Mouse (Mus musculus) liver, embryonic 12.5 days (tissue): ENCODE measurements around the gene Hltf. TPM values are rescaled to one million over a fixed set of nuclear protein-coding genes. Genes with fewer than 3 reads are reported as not detected.
A peak's percentile ranks its signal among the peaks of the same experiment; 100 is the strongest.

Experiments used
- ATAC-seq: fragments of 200-750 bp; cut with Nextera tagmentation; 2 replicates; pipeline ENCODE4 v1.8.0; 2017; ENCODE audit warnings: moderate number of reproducible peaks, mild to moderate bottlenecking, moderate library complexity
- H3K27ac ChIP-seq: fragments of 300-500 bp; sonication (generic); 2 replicates; pipeline ENCODE4 v1.5.1; 2016; ENCODE audit warnings: mild to moderate bottlenecking
- H3K27me3 ChIP-seq: fragments of 300-500 bp; sonication (generic); replicated peaks from 2 replicates; pipeline ENCODE4 v1.6.1; 2016; ENCODE audit warnings: mild to moderate bottlenecking, moderate library complexity
- H3K36me3 ChIP-seq: fragments of 300-500 bp; sonication (generic); 2 replicates; pipeline ENCODE4 v1.6.1; 2016; ENCODE audit warnings: mild to moderate bottlenecking, moderate library complexity
- H3K4me1 ChIP-seq: fragments of 300-500 bp; sonication (generic); 2 replicates; pipeline ENCODE4 v1.6.1; 2016
- H3K4me2 ChIP-seq: fragments of 300-500 bp; sonication (generic); 2 replicates; pipeline ENCODE4 v1.6.1; 2016; ENCODE audit warnings: mild to moderate bottlenecking, moderate library complexity
- H3K4me3 ChIP-seq: fragments of 300-500 bp; sonication (generic); 2 replicates; pipeline ENCODE4 v1.5.1; 2016; ENCODE audit warnings: mild to moderate bottlenecking, moderate library complexity
- H3K9ac ChIP-seq: fragments of 300-500 bp; sonication (generic); 2 replicates; pipeline ENCODE4 v1.6.1; 2016; ENCODE audit warnings: mild to moderate bottlenecking, moderate library complexity
- H3K9me3 ChIP-seq: fragments of 300-500 bp; sonication (generic); replicated peaks from 2 replicates; pipeline ENCODE4 v1.6.1; 2016; ENCODE audit warnings: mild to moderate bottlenecking, moderate library complexity
- WGBS: fragments of 180-500 bp; shearing (Covaris S2); methylation state at CpG from one replicate; pipeline ENCODE4 v1.1.7; 2016; ENCODE audit not compliant: insufficient replicate concordance; 5-methylcytosine and 5-hydroxymethylcytosine counted together
- polyA plus RNA-seq: library from polyadenylated mRNA; unstranded; fragments of >200 nt; fragmentation: Nextera tagmentation; extraction: Ambion mirVana; gene quantifications from 2 replicates; pipeline ENCODE4 v1.2.1, GENCODE M21; 2016

Hltf gene
- polyA plus RNA-seq, 1 experiment from 2014 or later = 13.3 TPM

GRCm38 (mm10) chr3:20134545-20134944 lies 76.9 kb downstream of the Hltf start:
- Histone ChIP-seq H3K9ac (no peak overlapping the region), H3K4me3 (no peak overlapping the region), H3K4me2 (no peak overlapping the region), H3K27ac (no peak overlapping the region), H3K36me3 (peaks cover 46% of the 10 kb centered on the region), H3K27me3 (no peaks in the 10 kb centered on the region), H3K9me3 (no peaks in the 10 kb centered on the region), H3K4me1 (no peaks in the 10 kb centered on the region)
- no peak for ATAC-seq
- 59% methylated on average over 3 of the region's 3 CpGs for WGBS

- no peak overlapping the region for H3K4me2 ChIP-seq
- ATAC-seq = no peak
- no peaks in the 10 kb centered on the region for H3K4me1 ChIP-seq
- H3K4me3 ChIP-seq = no peak overlapping the region
- no peak overlapping the region for H3K27ac ChIP-seq
- peaks cover 34% of the 10 kb centered on the region for H3K36me3 ChIP-seq
- no peaks in the 10 kb centered on the region for H3K9me3 ChIP-seq
- no peak overlapping the region for H3K9ac ChIP-seq
- no peaks in the 10 kb centered on the region for H3K27me3 ChIP-seq
- whole genome bisulfite sequencing = 71% methylated on average over 9 of the region's 9 CpGs
These were observed 79.4 kb downstream of the Hltf start for GRCm38 (mm10) chr3:20136868-20137581.

- no peak overlapping the region for H3K4me2 ChIP-seq
- H3K36me3 ChIP-seq = peaks cover 23% of the 10 kb centered on the region
- no peak for ATAC-seq
- H3K4me1 ChIP-seq = peaks cover 4% of the 10 kb centered on the region; the same call in 1 of the 2 replicates
- no peak overlapping the region for H3K4me3 ChIP-seq
- no peaks in the 10 kb centered on the region for H3K27me3 ChIP-seq
- H3K9me3 ChIP-seq = no peaks in the 10 kb centered on the region
- H3K9ac ChIP-seq = no peak overlapping the region
- no peak overlapping the region for H3K27ac ChIP-seq
These were observed 83.6 kb downstream of the Hltf start for GRCm38 (mm10) chr3:20141240-20141639.

GRCm38 (mm10) chr3:20141679-20142078 lies 84.1 kb downstream of the Hltf start:
- H3K9me3 ChIP-seq = no peaks in the 10 kb centered on the region
- no peak for ATAC-seq
- no peak overlapping the region for H3K4me3 ChIP-seq
- H3K27me3 ChIP-seq = no peaks in the 10 kb centered on the region
- peaks cover 4% of the 10 kb centered on the region; the same call in 1 of the 2 replicates for H3K4me1 ChIP-seq
- H3K4me2 ChIP-seq = no peak overlapping the region
- H3K36me3 ChIP-seq = peaks cover 18% of the 10 kb centered on the region
- H3K27ac ChIP-seq = no peak overlapping the region
- no peak overlapping the region for H3K9ac ChIP-seq
- 60% methylated on average over 1 of the region's 1 CpGs for WGBS

GRCm38 (mm10) chr3:20142101-20142500 lies 84.5 kb downstream of the Hltf start:
- 52% methylated on average over 2 of the region's 2 CpGs for WGBS
- H3K9me3 ChIP-seq = no peaks in the 10 kb centered on the region
- H3K27me3 ChIP-seq = no peaks in the 10 kb centered on the region
- no peak for ATAC-seq
- H3K36me3 ChIP-seq = peaks cover 19% of the 10 kb centered on the region
- no peak overlapping the region for H3K4me3 ChIP-seq
- H3K4me1 ChIP-seq = peaks cover 4% of the 10 kb centered on the region; the same call in 1 of the 2 replicates
- no peak overlapping the region for H3K9ac ChIP-seq
- H3K27ac ChIP-seq = no peak overlapping the region
- no peak overlapping the region for H3K4me2 ChIP-seq

GRCm38 (mm10) chr3:20142576-20142975 lies 85.0 kb downstream of the Hltf start:
- no peak overlapping the region for H3K27ac ChIP-seq
- 69% methylated on average over 3 of the region's 3 CpGs for WGBS
- H3K4me2 ChIP-seq = no peak overlapping the region
- no peak for ATAC-seq
- H3K9me3 ChIP-seq = no peaks in the 10 kb centered on the region
- no peak overlapping the region for H3K9ac ChIP-seq
- peaks cover 4% of the 10 kb centered on the region; the same call in 1 of the 2 replicates for H3K4me1 ChIP-seq
- no peaks in the 10 kb centered on the region for H3K27me3 ChIP-seq
- peaks cover 17% of the 10 kb centered on the region for H3K36me3 ChIP-seq
- no peak overlapping the region for H3K4me3 ChIP-seq

GRCm38 (mm10) chr3:20143726-20144125 lies 86.1 kb downstream of the Hltf start:
- Histone ChIP-seq H3K4me2 (no peak overlapping the region), H3K9me3 (no peaks in the 10 kb centered on the region), H3K9ac (no peak overlapping the region), H3K36me3 (peaks cover 25% of the 10 kb centered on the region), H3K27me3 (no peaks in the 10 kb centered on the region), H3K4me3 (no peak overlapping the region), H3K4me1 (peaks cover 4% of the 10 kb centered on the region; the same call in 1 of the 2 replicates), H3K27ac (no peak overlapping the region)
- ATAC-seq = no peak
- 82% methylated on average over 3 of the region's 3 CpGs for WGBS

- H3K36me3 ChIP-seq = peaks cover 29% of the 10 kb centered on the region
- ATAC-seq = no peak
- no peak overlapping the region for H3K4me2 ChIP-seq
- H3K9me3 ChIP-seq = no peaks in the 10 kb centered on the region
- H3K9ac ChIP-seq = no peak overlapping the region
- no peak overlapping the region for H3K27ac ChIP-seq
- H3K4me1 ChIP-seq = peaks cover 4% of the 10 kb centered on the region; the same call in 1 of the 2 replicates
- H3K4me3 ChIP-seq = no peak overlapping the region
- no peaks in the 10 kb centered on the region for H3K27me3 ChIP-seq
- 64% methylated on average over 2 of the region's 2 CpGs for WGBS
These were observed 86.8 kb downstream of the Hltf start for GRCm38 (mm10) chr3:20144401-20144800.

GRCm38 (mm10) chr3:20145696-20146113 lies 88.1 kb downstream of the Hltf start:
- ATAC-seq = 0 out of 2 replicates have a peak, but pooled peaks have one; percentile 32

GRCm38 (mm10) chr3:20146884-20147395 lies 89.3 kb downstream of the Hltf start:
- Histone ChIP-seq H3K9me3 (no peaks in the 10 kb centered on the region), H3K36me3 (peaks cover 40% of the 10 kb centered on the region), H3K4me2 (no peak overlapping the region), H3K4me1 (peaks cover 4% of the 10 kb centered on the region; the same call in 1 of the 2 replicates), H3K9ac (no peak overlapping the region), H3K27ac (no peak overlapping the region), H3K27me3 (no peaks in the 10 kb centered on the region), H3K4me3 (no peak overlapping the region)
- no peak for ATAC-seq
- WGBS = 81% methylated on average over 7 of the region's 7 CpGs

More at GRCm38 (mm10) chr3:20145696-20146113, 88.1 kb downstream of the Hltf start:
- Histone ChIP-seq H3K9me3 (no peaks in the 10 kb centered on the region), H3K27ac (no peak overlapping the region), H3K27me3 (no peaks in the 10 kb centered on the region), H3K4me1 (peaks cover 4% of the 10 kb centered on the region; the same call in 1 of the 2 replicates), H3K4me2 (no peak overlapping the region), H3K4me3 (no peak overlapping the region), H3K9ac (no peak overlapping the region), H3K36me3 (peaks cover 40% of the 10 kb centered on the region)
- WGBS = 59% methylated on average over 1 of the region's 1 CpGs

- no peak overlapping the region for H3K9ac ChIP-seq
- no peaks in the 10 kb centered on the region for H3K9me3 ChIP-seq
- peaks cover 44% of the 10 kb centered on the region for H3K36me3 ChIP-seq
- H3K4me1 ChIP-seq = peaks cover 4% of the 10 kb centered on the region; the same call in 1 of the 2 replicates
- WGBS = 90% methylated on average over 5 of the region's 5 CpGs
- ATAC-seq = no peak
- no peak overlapping the region for H3K4me3 ChIP-seq
- no peak overlapping the region for H3K27ac ChIP-seq
- H3K4me2 ChIP-seq = no peak overlapping the region
- H3K27me3 ChIP-seq = no peaks in the 10 kb centered on the region
These were observed 90.0 kb downstream of the Hltf start for GRCm38 (mm10) chr3:20147647-20148046.

GRCm38 (mm10) chr3:20150511-20150910 lies 92.9 kb downstream of the Hltf start:
- no peak for ATAC-seq
- Histone ChIP-seq H3K27ac (no peak overlapping the region), H3K4me3 (no peak overlapping the region), H3K27me3 (no peaks in the 10 kb centered on the region), H3K4me2 (no peak overlapping the region), H3K36me3 (peaks cover 40% of the 10 kb centered on the region), H3K9ac (no peak overlapping the region), H3K9me3 (no peaks in the 10 kb centered on the region), H3K4me1 (peaks cover 22% of the 10 kb centered on the region; the same call in 1 of the 2 replicates)
- WGBS = 76% methylated on average over 2 of the region's 2 CpGs
